ENCODE assay signal across 25 mouse cellular contexts in the genomic region with DNA sequence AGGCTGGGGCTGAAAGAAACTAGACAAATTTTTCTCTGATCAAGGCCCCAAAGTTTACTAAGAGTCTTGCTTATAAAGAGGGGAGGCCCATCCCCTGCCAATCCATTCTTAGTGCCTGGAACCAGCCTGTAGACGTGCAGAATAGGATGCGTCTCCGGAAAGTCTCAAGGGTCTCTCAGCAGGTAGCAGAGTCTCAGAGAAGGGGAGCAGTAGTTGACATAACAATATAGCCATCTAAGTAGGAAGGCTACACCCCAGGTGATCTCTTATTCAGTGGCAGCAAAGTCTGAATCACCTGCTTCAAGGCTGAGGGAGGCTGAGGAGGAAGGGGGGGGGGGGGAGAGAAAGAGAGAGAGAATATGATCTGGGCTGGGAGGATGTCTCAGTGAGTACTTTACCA. TPM values are rescaled to one million over a fixed set of nuclear protein-coding genes. Genes with fewer than 3 reads are reported as not detected.
DNase-seq lines count a peak whose midpoint lies in the region; ATAC-seq and TF ChIP-seq lines count a peak whose summit lies in the region.
"Had no signal": no experiment of that assay in that cellular context is flagged by ENCODE, and none has a peak within 500 bp of the region (broad histone marks: within the 10 kb centered on the region; RNA-seq: fewer than 3 reads in every experiment).

No protein-coding gene starts in this region.

- TF ChIP-seq EP300 in ES-Bruce4 (IDR thresholded peaks at IDR 0.05; ENCODE audit: insufficient read depth, low read depth, low read length): peak; percentile 77

- WGBS in forebrain, postnatal 0 days: 31% methylated on average over 3 of the region's 3 CpGs

- DNase-seq in ES-E14 (ENCODE audit: low read depth, low spot score) (no peak), WW6 (ENCODE audit: low read depth, low spot score) (peak; percentile 31)
- no peak for DNase-seq in right cerebral cortex, adult 2 months (ENCODE audit: low spot score in 2 of 2)
- DNase-seq in embryo, embryonic 11 days: no peak
- DNase-seq in forebrain, postnatal 0 days: no peak
- DNase-seq: adrenal gland, adult 8-10 months; adrenal gland, postnatal 14 days; adrenal gland, postnatal 36 days; B cell, adult 2 months; cerebellum, adult 11-12 months; cerebellum, adult 2 months; cerebellum, adult 9-10 months; cerebellum, postnatal 10 days; cerebellum, postnatal 25 days had no signal

- peak overlapping the region; percentile 95; the same call in 1 of the 2 replicates for H3K27ac ChIP-seq in ES-Bruce4 (ENCODE audit: insufficient read depth, low read length)
- peak overlapping the region; percentile 84; the same call in 1 of the 2 replicates for H3K27ac ChIP-seq in ES-E14 (ENCODE audit: insufficient read depth, low read depth, low read length, poor library complexity, severe bottlenecking)
- no peak overlapping the region for H3K27ac ChIP-seq in forebrain, postnatal 0 days (ENCODE audit: low read depth, low read length)
- H3K27ac ChIP-seq: embryonic facial prominence, embryonic 13.5 days; embryonic facial prominence, embryonic 15.5 days; forebrain, embryonic 10.5 days; forebrain, embryonic 12.5 days had no signal

- H3K4me1 ChIP-seq in ES-Bruce4 (ENCODE audit: control insufficient read depth, insufficient read depth, low read length) (no peaks in the 10 kb centered on the region), ES-E14 (ENCODE audit: control insufficient read depth in 2 of 2, insufficient read depth in 2 of 2, low read length in 2 of 2, poor library complexity in 1 of 2) (no peaks in the 10 kb centered on the region)
- H3K4me1 ChIP-seq in forebrain, postnatal 0 days (ENCODE audit: insufficient read depth): no peaks in the 10 kb centered on the region
- H3K4me1 ChIP-seq: embryonic facial prominence, embryonic 13.5 days; embryonic facial prominence, embryonic 15.5 days; forebrain, embryonic 10.5 days; forebrain, embryonic 12.5 days had no signal

- no peak overlapping the region for H3K4me2 ChIP-seq in forebrain, postnatal 0 days (ENCODE audit: low read depth)
- H3K4me2 ChIP-seq: embryonic facial prominence, embryonic 13.5 days; embryonic facial prominence, embryonic 15.5 days; forebrain, embryonic 12.5 days had no signal

- H3K9me3 ChIP-seq in ES-Bruce4 (replicated peaks; ENCODE audit: control insufficient read depth, insufficient read depth, low read length, poor library complexity, severe bottlenecking) (peaks cover 27% of the 10 kb centered on the region), ES-E14 (ENCODE audit: control insufficient read depth, insufficient read depth, low read depth, low read length) (peaks cover 3% of the 10 kb centered on the region)
- H3K9me3 ChIP-seq in forebrain, postnatal 0 days (ENCODE audit: low read length): no peaks in the 10 kb centered on the region
- H3K9me3 ChIP-seq: embryonic facial prominence, embryonic 13.5 days; embryonic facial prominence, embryonic 15.5 days; forebrain, embryonic 10.5 days; forebrain, embryonic 12.5 days had no signal

- H3K9ac ChIP-seq in ES-Bruce4 (ENCODE audit: low read depth, poor library complexity, severe bottlenecking): no peak overlapping the region
- H3K9ac ChIP-seq in ES-E14 (ENCODE audit: insufficient read depth, low read depth, low read length, poor library complexity, severe bottlenecking): no peak overlapping the region
- no peak overlapping the region for H3K9ac ChIP-seq in forebrain, postnatal 0 days
- H3K9ac ChIP-seq: embryonic facial prominence, embryonic 13.5 days; embryonic facial prominence, embryonic 15.5 days; forebrain, embryonic 12.5 days had no signal

- in situ Hi-C loops in ES-E14 (cut with MboI; ENCODE audit: low sequenced_read_pairs in 2 of 2, unreplicated experiment in 2 of 2): no loop called here

- TF ChIP-seq CTCF in ES-Bruce4 (IDR thresholded peaks at IDR 0.05; ENCODE audit: low read depth, low read length): no peak
- TF ChIP-seq CTCF in forebrain, postnatal 0 days (IDR thresholded peaks at IDR 0.05; ENCODE audit: low read depth): no peak

- no peaks in the 10 kb centered on the region for H3K27me3 ChIP-seq in ES-Bruce4 (ENCODE audit: control insufficient read depth, insufficient read depth, low read length, poor library complexity, severe bottlenecking)
- H3K27me3 ChIP-seq in forebrain, postnatal 0 days (ENCODE audit: insufficient read depth, low read length): no peaks in the 10 kb centered on the region
- H3K27me3 ChIP-seq: CH12.LX; embryonic facial prominence, embryonic 13.5 days; embryonic facial prominence, embryonic 15.5 days; forebrain, embryonic 12.5 days had no signal

- H3K36me3 ChIP-seq in ES-Bruce4 (ENCODE audit: control insufficient read depth, insufficient read depth, low read length, poor library complexity, severe bottlenecking) (no peaks in the 10 kb centered on the region), ES-E14 (ENCODE audit: control insufficient read depth, insufficient read depth, low read length, poor library complexity, severe bottlenecking) (no peaks in the 10 kb centered on the region)
- no peaks in the 10 kb centered on the region for H3K36me3 ChIP-seq in forebrain, postnatal 0 days (ENCODE audit: insufficient read depth)
- H3K36me3 ChIP-seq: embryonic facial prominence, embryonic 13.5 days; embryonic facial prominence, embryonic 15.5 days; forebrain, embryonic 10.5 days; forebrain, embryonic 12.5 days had no signal

- ATAC-seq in forebrain, postnatal 0 days: no peak
- ATAC-seq: activated CD4-positive, CD25-positive, alpha-beta regulatory T cell, adult 4 months; CD4-positive, CD25-positive, alpha-beta regulatory T cell, adult 4 months; forebrain, embryonic 14.5 days; forebrain, embryonic 16.5 days had no signal

- TF ChIP-seq POLR2A in ES-Bruce4 (IDR thresholded peaks at IDR 0.05; ENCODE audit: insufficient read depth, low read length): no peak

- H3K4me3 ChIP-seq in ES-Bruce4 (ENCODE audit: low read depth, low read length) (no peak overlapping the region), ES-E14 (ENCODE audit: insufficient read depth in 1 of 2, low read depth in 1 of 2, low read length in 2 of 2, poor library complexity in 1 of 2, severe bottlenecking in 1 of 2) (no peak overlapping the region)
- H3K4me3 ChIP-seq in forebrain, postnatal 0 days (ENCODE audit: low read depth, low read length): no peak overlapping the region
- H3K4me3 ChIP-seq: embryonic facial prominence, embryonic 13.5 days; embryonic facial prominence, embryonic 15.5 days; erythroblast, embryonic 14.5 days; forebrain, embryonic 10.5 days; forebrain, embryonic 12.5 days had no signal

TF ChIP-seq in ES-E14, 5 proteins besides CTCF, POLR2A, EP300 and RAD21:
- TF ChIP-seq CHD2 (IDR thresholded peaks at IDR 0.05; ENCODE audit: low read depth, low read length) (no peak), ZNF384 (IDR thresholded peaks at IDR 0.05; ENCODE audit: low read depth, low read length) (no peak), HCFC1 (IDR thresholded peaks at IDR 0.05; ENCODE audit: borderline replicate concordance, insufficient read depth, low read length) (no peak), MAFK (IDR thresholded peaks at IDR 0.05; ENCODE audit: insufficient read depth, low read depth, low read length) (no peak), ZC3H11A (IDR thresholded peaks at IDR 0.05; ENCODE audit: borderline replicate concordance, low read depth, low read length) (no peak)
TF ChIP-seq in ES-E14: peak in this region for 0.

RNA-seq across cellular contexts. Expression of a gene that starts 21.1 kb away (rescaled TPM):
- polyA plus RNA-seq in ES-Bruce4 (2011; ENCODE audit: insufficient read depth, insufficient read length, low read depth, missing spikeins): 41.0 and 41.5 TPM in 2 replicates
- total RNA-seq in ES-E14 (2012; rRNA removed): 21.4 and 26.7 TPM in 2 replicates
- 1.8 and 3.0 TPM in 2 replicates for total RNA-seq in forebrain, postnatal 0 days (2014; rRNA removed)
- polyA plus RNA-seq in forebrain, postnatal 0 days (2015; fragmentation: Nextera tagmentation; extraction: Ambion mirVana): 1.6 and 1.7 TPM in 2 replicates
